Mouse (Mus musculus): Measurements from ENCODE around the gene Cfl1. TPM values are rescaled to one million over a fixed set of nuclear protein-coding genes. Genes with fewer than 3 reads are reported as not detected.

Cfl1 gene
- polyA plus RNA-seq, 1 experiment from 2014 or later, result 4,021 TPM

GRCm38 (mm10) chr19:5455037-5455436, 35.2 kb upstream of the Cfl1 start:
- Histone ChIP-seq H3K27me3 (ENCODE audit: control insufficient read depth, insufficient read depth, low read length) (peaks cover 10% of the 10 kb centered on the region), H3K4me3 (replicated peaks; ENCODE audit: low read depth, low read length) (0 out of 2 replicates have a peak overlapping the region, but pooled peaks have one; percentile 85), H3K36me3 (ENCODE audit: control insufficient read depth, insufficient read depth, low read length) (0 out of 2 replicates have a peak, but pooled peaks cover 3% of the 10 kb centered on the region), H3K4me2 (ENCODE audit: low read length) (peak overlapping the region; percentile 98), H3K9ac (replicated peaks; ENCODE audit: low read length) (peak overlapping the region; percentile 4; the same call in 1 of the 2 replicates), H3K4me1 (ENCODE audit: control insufficient read depth, insufficient read depth, low read length) (peaks cover 31% of the 10 kb centered on the region), H3K9me3 (ENCODE audit: control insufficient read depth, low read length) (no peaks in the 10 kb centered on the region), H3K27ac (replicated peaks; ENCODE audit: low read depth, low read length) (no peak overlapping the region)
- WGBS, result 83% methylated on average over 12 of the region's 12 CpGs
- DNase-seq (no peak), ATAC-seq (ENCODE audit: low FRiP score, low TSS enrichment) (no peak)

- DNase-seq (no peak), ATAC-seq (ENCODE audit: low FRiP score, low TSS enrichment) (no peak)
- H3K4me2 ChIP-seq (ENCODE audit: low read length), result peak overlapping the region; percentile 98
- no peaks in the 10 kb centered on the region for H3K9me3 ChIP-seq (ENCODE audit: control insufficient read depth, low read length)
- H3K9ac ChIP-seq (replicated peaks; ENCODE audit: low read length), result peak overlapping the region; percentile 91
- 58% methylated on average over 8 of the region's 8 CpGs for WGBS
- H3K27me3 ChIP-seq (ENCODE audit: control insufficient read depth, insufficient read depth, low read length), result peaks cover 4% of the 10 kb centered on the region
- H3K4me1 ChIP-seq (ENCODE audit: control insufficient read depth, insufficient read depth, low read length), result peaks cover 33% of the 10 kb centered on the region
- no peak overlapping the region for H3K27ac ChIP-seq (replicated peaks; ENCODE audit: low read depth, low read length)
- H3K36me3 ChIP-seq (ENCODE audit: control insufficient read depth, insufficient read depth, low read length), result 0 out of 2 replicates have a peak, but pooled peaks cover 3% of the 10 kb centered on the region
- peak overlapping the region; percentile 85 for H3K4me3 ChIP-seq (replicated peaks; ENCODE audit: low read depth, low read length)
These were observed 34.7 kb upstream of the Cfl1 start for GRCm38 (mm10) chr19:5455568-5455967.

- Histone ChIP-seq H3K4me1 (ENCODE audit: control insufficient read depth, insufficient read depth, low read length) (peaks cover 38% of the 10 kb centered on the region), H3K27me3 (ENCODE audit: control insufficient read depth, insufficient read depth, low read length) (no peaks in the 10 kb centered on the region), H3K4me2 (ENCODE audit: low read length) (peak overlapping the region; percentile 98), H3K4me3 (replicated peaks; ENCODE audit: low read depth, low read length) (peak overlapping the region; percentile 85), H3K27ac (replicated peaks; ENCODE audit: low read depth, low read length) (peak overlapping the region; percentile 96), H3K36me3 (ENCODE audit: control insufficient read depth, insufficient read depth, low read length) (0 out of 2 replicates have a peak, but pooled peaks cover 3% of the 10 kb centered on the region), H3K9ac (replicated peaks; ENCODE audit: low read length) (peak overlapping the region; percentile 91), H3K9me3 (ENCODE audit: control insufficient read depth, low read length) (no peaks in the 10 kb centered on the region)
- 4% methylated on average over 26 of the region's 26 CpGs for WGBS
- ATAC-seq (ENCODE audit: low FRiP score, low TSS enrichment) (no peak), DNase-seq (no peak)
These were observed 33.9 kb upstream of the Cfl1 start for GRCm38 (mm10) chr19:5456241-5456921.

- H3K9ac ChIP-seq (replicated peaks; ENCODE audit: low read length), result peak overlapping the region; percentile 91
- H3K4me1 ChIP-seq (ENCODE audit: control insufficient read depth, insufficient read depth, low read length), result peaks cover 39% of the 10 kb centered on the region
- H3K27ac ChIP-seq (replicated peaks; ENCODE audit: low read depth, low read length), result peak overlapping the region; percentile 96
- WGBS, result under 1% methylated on average over 70 of the region's 70 CpGs
- DNase-seq (peak; percentile 97), ATAC-seq (ENCODE audit: low FRiP score, low TSS enrichment) (peak; percentile 93)
- H3K36me3 ChIP-seq (ENCODE audit: control insufficient read depth, insufficient read depth, low read length), result 0 out of 2 replicates have a peak, but pooled peaks cover 3% of the 10 kb centered on the region
- peak overlapping the region; percentile 85 for H3K4me3 ChIP-seq (replicated peaks; ENCODE audit: low read depth, low read length)
- H3K4me2 ChIP-seq (ENCODE audit: low read length), result peak overlapping the region; percentile 98
- H3K27me3 ChIP-seq (ENCODE audit: control insufficient read depth, insufficient read depth, low read length), result no peaks in the 10 kb centered on the region
- H3K9me3 ChIP-seq (ENCODE audit: control insufficient read depth, low read length), result no peaks in the 10 kb centered on the region
These were observed 33.1 kb upstream of the Cfl1 start for GRCm38 (mm10) chr19:5456922-5457745.

DNA sequence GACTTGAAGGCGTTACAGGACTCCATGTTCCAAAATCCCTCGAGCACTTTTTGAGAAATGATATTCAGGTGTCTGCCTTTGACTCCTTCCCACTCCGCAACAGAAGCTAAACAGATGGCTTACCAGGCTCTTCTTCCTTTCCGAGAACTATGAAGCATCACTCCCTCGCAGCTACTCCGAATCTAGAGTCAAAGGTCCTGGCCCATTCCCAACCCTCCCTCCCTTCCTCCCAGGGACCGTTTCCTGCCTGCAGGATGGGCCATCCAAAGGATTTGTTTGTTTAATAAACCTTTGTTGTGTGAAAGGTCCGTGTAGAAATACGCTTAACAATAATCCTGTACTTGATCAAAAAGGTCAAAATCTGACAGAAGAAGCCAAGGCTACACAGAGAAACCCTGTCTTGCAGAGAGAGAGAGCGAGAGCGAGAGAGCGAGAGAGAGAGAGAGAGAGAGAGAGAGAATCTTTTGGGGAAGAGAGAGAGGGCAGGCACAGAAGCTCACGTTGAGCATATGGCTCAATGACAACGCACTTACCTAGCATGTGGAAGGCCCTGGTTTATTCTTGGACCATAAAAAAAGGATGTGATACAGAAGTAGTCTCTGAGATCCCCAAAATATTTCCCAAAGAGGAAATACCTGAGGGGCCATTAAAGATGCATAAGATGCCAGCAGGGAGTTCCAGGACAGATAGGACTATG, 32.4 kb upstream of the Cfl1 start, which contains the start of gene Ccdc85b:
Gene Ccdc85b, minus strand, starts transcription at position 149 of the 697 bp plus-strand sequence.
- H3K4me1 ChIP-seq (ENCODE audit: control insufficient read depth, insufficient read depth, low read length), result peaks cover 39% of the 10 kb centered on the region
- DNase-seq, result no peak

GRCm38 (mm10) chr19:5459019-5459418, 31.2 kb upstream of the Cfl1 start:
- H3K27me3 ChIP-seq (ENCODE audit: control insufficient read depth, insufficient read depth, low read length), result no peaks in the 10 kb centered on the region
- peaks cover 41% of the 10 kb centered on the region for H3K4me1 ChIP-seq (ENCODE audit: control insufficient read depth, insufficient read depth, low read length)
- WGBS, result 72% methylated on average over 7 of the region's 7 CpGs
- H3K4me3 ChIP-seq (replicated peaks; ENCODE audit: low read depth, low read length), result no peak overlapping the region
- ATAC-seq (ENCODE audit: low FRiP score, low TSS enrichment) (no peak), DNase-seq (no peak)
- no peak overlapping the region for H3K27ac ChIP-seq (replicated peaks; ENCODE audit: low read depth, low read length)
- H3K9ac ChIP-seq (replicated peaks; ENCODE audit: low read length), result no peak overlapping the region
- H3K9me3 ChIP-seq (ENCODE audit: control insufficient read depth, low read length), result no peaks in the 10 kb centered on the region
- H3K4me2 ChIP-seq (ENCODE audit: low read length), result no peak overlapping the region
- H3K36me3 ChIP-seq (ENCODE audit: control insufficient read depth, insufficient read depth, low read length), result peaks cover 18% of the 10 kb centered on the region

More for the DNA sequence above, 32.4 kb upstream of the Cfl1 start, which contains the start of gene Ccdc85b:
- peak within 1 kb of the TSS; percentile 96 for H3K27ac ChIP-seq (replicated peaks; ENCODE audit: low read depth, low read length)
- no peaks in the 10 kb centered on the region for H3K27me3 ChIP-seq (ENCODE audit: control insufficient read depth, insufficient read depth, low read length)
- WGBS, result 17% methylated on average over 14 of the region's 14 CpGs
- peaks cover 10% of the 10 kb centered on the region for H3K36me3 ChIP-seq (ENCODE audit: control insufficient read depth, insufficient read depth, low read length)
- no peaks in the 10 kb centered on the region for H3K9me3 ChIP-seq (ENCODE audit: control insufficient read depth, low read length)
- peak within 1 kb of the TSS; percentile 98 for H3K4me2 ChIP-seq (ENCODE audit: low read length)
- H3K4me3 ChIP-seq (replicated peaks; ENCODE audit: low read depth, low read length), result peak within 1 kb of the TSS; percentile 85
- H3K9ac ChIP-seq (replicated peaks; ENCODE audit: low read length), result peak within 1 kb of the TSS; percentile 91
- ATAC-seq (ENCODE audit: low FRiP score, low TSS enrichment), result no peak

GRCm38 (mm10) chr19:5459896-5460295, 30.4 kb upstream of the Cfl1 start:
- peak overlapping the region; percentile 83 for H3K27ac ChIP-seq (replicated peaks; ENCODE audit: low read depth, low read length)
- peak overlapping the region; percentile 86 for H3K4me3 ChIP-seq (replicated peaks; ENCODE audit: low read depth, low read length)
- peaks cover 42% of the 10 kb centered on the region for H3K4me1 ChIP-seq (ENCODE audit: control insufficient read depth, insufficient read depth, low read length)
- ATAC-seq (ENCODE audit: low FRiP score, low TSS enrichment) (no peak), DNase-seq (no peak)
- H3K36me3 ChIP-seq (ENCODE audit: control insufficient read depth, insufficient read depth, low read length), result peaks cover 22% of the 10 kb centered on the region
- WGBS, result 25% methylated on average over 3 of the region's 3 CpGs
- H3K9ac ChIP-seq (replicated peaks; ENCODE audit: low read length), result peak overlapping the region; percentile 73
- peak overlapping the region; percentile 93 for H3K4me2 ChIP-seq (ENCODE audit: low read length)
- H3K27me3 ChIP-seq (ENCODE audit: control insufficient read depth, insufficient read depth, low read length), result no peaks in the 10 kb centered on the region
- no peaks in the 10 kb centered on the region for H3K9me3 ChIP-seq (ENCODE audit: control insufficient read depth, low read length)

- H3K9me3 ChIP-seq (ENCODE audit: control insufficient read depth, low read length), result no peaks in the 10 kb centered on the region
- under 1% methylated on average over 32 of the region's 32 CpGs for WGBS
- peak; percentile 51 for ATAC-seq (ENCODE audit: low FRiP score, low TSS enrichment)
These were observed 29.8 kb upstream of the Cfl1 start, which contains the start of gene Fibp for GRCm38 (mm10) chr19:5460465-5460911. Gene Fibp (plus strand): TSS chr19:5460615.

More at GRCm38 (mm10) chr19:5460465-5460911, 29.8 kb upstream of the Cfl1 start, which contains the start of gene Fibp:
- H3K27ac ChIP-seq (replicated peaks; ENCODE audit: low read depth, low read length), result peak within 1 kb of the TSS; percentile 83
- peak within 1 kb of the TSS; percentile 73 for H3K9ac ChIP-seq (replicated peaks; ENCODE audit: low read length)
- H3K36me3 ChIP-seq (ENCODE audit: control insufficient read depth, insufficient read depth, low read length), result peaks cover 25% of the 10 kb centered on the region
- no peaks in the 10 kb centered on the region for H3K27me3 ChIP-seq (ENCODE audit: control insufficient read depth, insufficient read depth, low read length)
- peak within 1 kb of the TSS; percentile 86 for H3K4me3 ChIP-seq (replicated peaks; ENCODE audit: low read depth, low read length)
- H3K4me2 ChIP-seq (ENCODE audit: low read length), result peak within 1 kb of the TSS; percentile 93
- peaks cover 36% of the 10 kb centered on the region for H3K4me1 ChIP-seq (ENCODE audit: control insufficient read depth, insufficient read depth, low read length)
- DNase-seq, result peak; percentile 96

All from midbrain, embryonic 14.5 days (tissue).